Mouse (Mus musculus): ENCODE measurements around the gene Rbp2. TPM values are rescaled to one million over a fixed set of nuclear protein-coding genes. Genes with fewer than 3 reads are reported as not detected.

Gene Rbp2
- total RNA-seq, 2 experiments from 2014 or later, result not detected

DNA sequence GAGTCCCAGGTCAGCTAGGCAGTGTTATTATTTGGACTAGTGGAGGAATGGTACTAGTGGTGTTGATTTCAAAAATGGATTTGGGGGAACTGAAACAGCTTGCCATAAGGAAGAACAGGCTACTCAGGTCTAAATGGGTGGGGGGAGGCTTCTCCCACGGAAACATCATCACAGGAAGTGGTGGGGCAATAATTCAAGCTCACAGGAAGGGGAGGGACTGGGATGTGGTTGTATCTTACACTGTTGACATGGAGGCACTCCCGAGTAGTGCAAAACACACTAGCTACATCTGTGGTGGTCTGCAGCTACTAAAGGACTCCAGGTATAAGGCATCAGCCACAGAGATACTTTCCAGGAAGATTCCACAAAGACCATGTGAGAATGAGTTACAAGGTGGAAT lies 38.0 kb downstream of the Rbp2 start:
- no peak for DNase-seq (ENCODE audit: extremely low spot score in 1 of 2, low spot score in 1 of 2)

DNA sequence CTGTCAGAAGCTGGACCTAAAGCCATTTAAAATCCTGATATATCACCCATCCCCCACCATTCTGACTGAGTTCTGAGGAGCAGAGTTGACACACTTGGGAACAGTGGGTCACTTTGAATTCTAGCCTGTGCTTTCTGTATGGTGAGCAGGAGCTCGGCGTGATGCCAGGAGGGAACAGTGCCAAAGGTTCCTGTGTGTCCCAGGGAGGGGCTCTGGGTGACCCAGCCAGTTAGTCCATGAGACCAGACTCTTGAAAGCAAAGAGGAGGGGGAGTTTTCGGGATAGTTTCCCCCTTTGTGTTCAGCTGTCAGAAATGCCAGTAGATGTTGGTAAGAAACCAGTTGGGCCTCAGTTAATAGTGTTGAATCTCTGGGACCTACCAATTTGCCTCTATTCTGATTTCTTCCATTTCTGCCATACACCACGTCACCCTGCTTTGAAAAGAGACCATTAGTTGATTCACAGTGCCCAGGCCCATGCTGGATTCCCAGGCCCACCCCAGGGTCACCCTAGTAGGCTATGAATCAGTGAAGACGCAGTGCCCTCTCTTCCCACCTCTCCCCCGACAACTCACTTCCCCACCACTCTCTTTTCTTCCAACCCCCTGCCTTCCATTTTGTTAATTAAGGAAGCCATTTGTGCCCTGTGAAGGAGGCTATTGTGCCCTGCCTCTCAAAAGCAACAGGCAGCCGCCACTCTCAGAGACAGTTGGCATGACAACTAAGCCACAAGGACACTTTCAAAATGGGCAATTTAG lies 39.0 kb downstream of the Rbp2 start:
- peak in 1 of 2 experiments; percentile 40 for DNase-seq (ENCODE audit: extremely low spot score in 1 of 2, low spot score in 1 of 2)

DNA sequence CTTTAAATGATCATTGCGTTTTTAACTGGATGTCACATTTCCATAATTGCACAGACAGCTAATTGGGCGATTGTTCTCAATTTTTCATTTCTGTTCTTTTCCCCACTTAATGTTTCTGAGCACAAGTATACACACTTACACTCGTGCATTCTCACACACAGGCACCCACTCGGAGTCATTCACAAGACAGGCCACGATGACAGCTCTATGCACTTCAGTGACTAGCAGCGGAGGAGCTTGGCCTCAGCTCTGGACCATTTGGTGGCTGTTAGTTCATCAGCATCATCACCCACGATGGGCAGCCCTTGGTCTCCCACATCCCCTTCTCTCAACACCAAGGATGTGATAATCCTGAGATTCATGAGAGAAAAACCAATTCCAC lies 39.6 kb downstream of the Rbp2 start:
- DNase-seq (ENCODE audit: extremely low spot score in 1 of 2, low spot score in 1 of 2), result no peak

DNA sequence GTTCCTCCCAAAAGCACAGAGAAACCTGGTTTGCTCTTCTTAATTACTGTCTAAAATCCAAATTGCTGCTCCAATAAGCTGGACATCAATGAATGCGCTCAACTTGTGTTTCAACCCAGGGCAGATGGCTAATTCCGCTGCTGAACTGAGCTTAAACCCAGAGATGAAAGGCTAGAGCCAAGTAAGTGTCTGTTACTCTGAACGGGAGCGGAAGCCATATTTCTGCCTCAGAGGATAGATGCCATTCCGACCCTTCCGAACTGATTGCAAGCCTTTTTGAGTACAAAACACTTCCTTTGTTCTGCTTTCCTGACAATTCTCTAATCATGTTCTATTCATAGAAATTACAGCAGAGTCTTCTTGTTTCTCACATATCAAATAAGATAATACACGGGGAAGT lies 41.3 kb downstream of the Rbp2 start:
- DNase-seq (ENCODE audit: extremely low spot score in 1 of 2, low spot score in 1 of 2), result no peak

DNA sequence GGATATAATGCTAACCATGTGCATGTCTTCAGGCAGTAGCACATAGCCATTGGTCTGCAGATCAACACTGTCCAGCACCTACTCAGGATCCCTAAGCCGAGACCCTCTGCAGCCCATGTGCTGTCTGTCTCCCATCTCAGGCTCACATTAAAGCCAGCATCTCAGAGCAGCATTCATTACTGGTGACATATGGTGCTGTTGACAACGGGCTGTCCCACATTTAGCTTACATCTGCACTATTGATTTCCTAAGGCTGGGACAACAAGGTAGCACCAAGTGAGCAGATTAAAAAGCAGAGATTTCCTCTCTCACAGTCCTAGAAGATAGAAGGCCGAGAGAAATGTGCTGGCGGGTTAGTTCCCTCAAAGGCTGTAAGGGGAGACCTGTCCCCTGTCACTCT lies 43.9 kb downstream of the Rbp2 start:
- DNase-seq (ENCODE audit: extremely low spot score in 1 of 2, low spot score in 1 of 2), result peak in 1 of 2 experiments; percentile 13

GRCm38 (mm10) chr9:98530999-98531398 lies 45.1 kb downstream of the Rbp2 start:
- DNase-seq (ENCODE audit: extremely low spot score in 1 of 2, low spot score in 1 of 2), result no peak

- DNase-seq (ENCODE audit: extremely low spot score in 1 of 2, low spot score in 1 of 2), result no peak
These were observed 48.9 kb downstream of the Rbp2 start for GRCm38 (mm10) chr9:98534675-98535280.

DNA sequence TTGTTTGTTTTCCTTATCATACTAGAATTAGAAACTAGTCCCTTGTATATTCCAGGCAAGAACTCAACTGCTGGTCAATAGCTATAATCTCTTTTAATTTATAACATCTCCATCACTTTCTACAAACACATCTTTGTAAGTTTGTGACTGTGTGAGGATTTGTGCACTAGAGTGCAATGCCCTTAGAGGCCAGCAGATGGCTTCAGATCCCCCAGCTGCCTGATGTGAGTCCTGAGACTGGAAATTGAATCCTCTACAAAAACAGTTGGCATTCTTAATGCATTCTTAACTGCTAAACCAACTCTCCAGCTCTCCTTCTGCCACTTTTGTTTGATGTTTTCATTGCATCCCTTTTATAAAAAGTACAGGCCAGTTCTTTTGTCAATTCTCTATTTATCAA lies 49.8 kb downstream of the Rbp2 start:
- no peak for DNase-seq (ENCODE audit: extremely low spot score in 1 of 2, low spot score in 1 of 2)

GRCm38 (mm10) chr9:98538017-98538712 lies 52.2 kb downstream of the Rbp2 start:
- no peak for DNase-seq (ENCODE audit: extremely low spot score in 1 of 2, low spot score in 1 of 2)

- peak; percentile 37 to 60 for DNase-seq (ENCODE audit: extremely low spot score in 1 of 2, low spot score in 1 of 2)
These were observed 52.9 kb downstream of the Rbp2 start for GRCm38 (mm10) chr9:98538713-98539360.

DNA sequence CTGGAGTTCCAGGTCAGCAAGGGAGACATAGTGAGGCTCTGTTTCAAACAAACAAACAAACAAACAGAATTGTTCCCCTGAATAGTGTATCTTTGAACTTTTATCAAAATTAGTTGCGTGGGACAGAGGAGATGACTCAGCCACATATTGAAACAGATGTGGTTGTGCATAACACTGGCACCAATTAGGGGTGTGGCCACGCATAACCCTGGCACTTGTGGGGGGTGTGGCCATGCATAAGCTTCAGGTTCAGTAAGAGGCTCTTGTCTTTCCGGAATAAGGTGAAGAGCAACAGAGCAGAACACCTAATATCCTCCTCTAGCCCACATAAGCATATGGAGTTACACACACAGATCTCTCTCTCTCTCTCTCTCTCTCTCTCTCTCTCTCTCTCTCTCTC lies 58.1 kb downstream of the Rbp2 start:
- DNase-seq (ENCODE audit: extremely low spot score in 1 of 2, low spot score in 1 of 2), result no peak

Other genes with a start within 250 kb of the Rbp2 start
- 1 to 10 TPM in 1 of 2 experiments, under 1 TPM in 1; 0.84 to 1.4 TPM for gene Nmnat3, start 198.7 kb upstream of the Rbp2 start, total RNA-seq (2021)
- 1 to 10 TPM; 3.1 to 4.4 TPM for gene Rbp1, start 63.2 kb upstream of the Rbp2 start, total RNA-seq (2021)
- gene Copb2, start 77.6 kb downstream of the Rbp2 start, total RNA-seq (2021), result 10 to 100 TPM; 84.9 to 91.3 TPM
- gene Mrps22, start 115.5 kb downstream of the Rbp2 start, total RNA-seq (2021), result 10 to 100 TPM; 27.8 to 32.3 TPM

Data from layer of hippocampus, postnatal 25 days (tissue).